Mouse (Mus musculus): ENCODE results near the gene Mindy4b-ps.
A peak's percentile ranks its signal among the peaks of the same experiment; 100 is the strongest.
"Not testable (repeated sequence)": the region's sequence is repeated elsewhere in the genome, so short reads cannot be mapped to it uniquely, and the experiment has no call there.

Mindy4b-ps gene

DNA sequence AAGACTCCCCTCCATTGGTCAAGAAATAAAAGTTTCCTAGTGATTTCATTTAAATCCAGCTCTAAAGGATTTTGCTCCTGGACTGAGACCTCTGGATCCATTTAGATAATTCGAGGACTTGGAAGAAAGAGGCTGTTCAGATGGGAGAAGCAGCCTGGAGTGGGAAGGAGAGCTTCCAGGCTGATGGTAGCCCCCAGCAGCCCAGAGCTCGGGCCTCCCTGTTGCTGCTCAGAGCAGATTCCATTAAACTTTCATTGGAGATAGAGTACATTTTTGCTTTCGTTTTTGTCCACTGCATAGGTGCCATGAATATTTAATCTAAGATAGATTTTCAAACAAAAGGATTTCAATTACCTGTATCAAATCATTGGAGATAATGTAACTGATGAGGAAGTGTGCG, at the start of gene Mindy4b-ps:
Mindy4b-ps (minus strand) TSS at position 101 of the 400 bp plus-strand sequence.
- DNase-seq, result no peak

DNA sequence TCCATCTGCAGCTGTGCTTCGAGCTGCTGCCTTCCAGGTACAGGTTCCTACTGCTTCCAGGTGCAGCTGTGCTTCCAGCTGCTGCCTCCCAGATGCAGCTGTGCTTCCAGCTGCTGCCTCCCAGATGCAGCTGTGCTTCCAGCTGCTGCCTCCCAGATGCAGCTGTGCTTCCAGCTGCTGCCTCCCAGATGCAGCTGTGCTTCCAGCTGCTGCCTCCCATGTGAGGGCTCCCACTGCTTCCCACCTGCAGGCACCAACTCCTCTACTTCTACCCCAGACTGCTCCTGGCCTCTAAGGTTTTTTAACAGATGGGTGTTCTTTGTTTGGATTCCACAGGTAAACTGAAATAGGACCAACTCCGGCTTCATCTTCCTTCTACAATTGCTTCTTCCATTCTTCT, 49.8 kb upstream of the Mindy4b-ps start:
- DNase-seq, result not testable (repeated sequence)

GRCm38 (mm10) chr3:58865690-58866089, 43.6 kb upstream of the Mindy4b-ps start:
- DNase-seq, result no peak

DNA sequence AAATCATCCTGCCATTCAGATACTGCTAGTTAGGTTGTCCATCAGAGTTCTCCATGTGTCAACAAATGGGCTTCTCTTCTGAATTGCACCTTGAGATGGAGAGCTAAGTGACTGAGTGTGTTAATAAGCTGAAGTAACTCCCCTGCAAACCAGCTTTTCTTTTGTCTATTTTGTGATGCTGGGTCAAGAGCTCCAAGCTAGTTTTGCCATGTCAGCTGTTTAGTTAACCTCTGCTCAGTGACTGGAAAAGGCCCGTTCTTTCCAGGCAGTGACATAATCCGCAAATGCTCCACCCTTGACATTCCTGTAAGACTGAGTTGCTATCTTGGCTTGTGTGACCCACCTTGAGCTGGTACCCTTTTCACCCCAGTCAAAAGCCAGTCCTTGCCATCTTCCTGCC, 40.9 kb upstream of the Mindy4b-ps start:
- no peak for DNase-seq

DNA sequence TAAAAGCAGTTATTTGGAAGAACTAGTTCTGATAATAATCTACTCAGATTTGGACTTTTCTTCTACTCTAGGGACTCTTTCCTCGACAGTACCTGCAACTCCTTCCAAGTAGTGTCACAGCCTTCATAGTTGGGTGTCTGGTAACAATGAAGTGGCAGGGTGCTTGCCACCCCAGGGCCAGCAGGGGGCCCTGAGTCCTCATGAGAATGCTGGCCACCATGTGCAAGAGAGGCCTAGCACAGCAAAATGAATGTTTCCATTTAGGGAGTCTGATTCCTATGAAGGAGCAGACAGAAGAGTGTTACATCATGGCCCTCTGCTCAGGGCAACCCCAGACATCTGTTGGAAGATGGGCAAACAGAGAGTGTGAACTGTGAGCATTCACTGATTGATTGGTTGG, 21.3 kb upstream of the Mindy4b-ps start:
- DNase-seq, result no peak

- no peak for DNase-seq
These were observed 11.5 kb upstream of the Mindy4b-ps start for GRCm38 (mm10) chr3:58833442-58834160.

DNA sequence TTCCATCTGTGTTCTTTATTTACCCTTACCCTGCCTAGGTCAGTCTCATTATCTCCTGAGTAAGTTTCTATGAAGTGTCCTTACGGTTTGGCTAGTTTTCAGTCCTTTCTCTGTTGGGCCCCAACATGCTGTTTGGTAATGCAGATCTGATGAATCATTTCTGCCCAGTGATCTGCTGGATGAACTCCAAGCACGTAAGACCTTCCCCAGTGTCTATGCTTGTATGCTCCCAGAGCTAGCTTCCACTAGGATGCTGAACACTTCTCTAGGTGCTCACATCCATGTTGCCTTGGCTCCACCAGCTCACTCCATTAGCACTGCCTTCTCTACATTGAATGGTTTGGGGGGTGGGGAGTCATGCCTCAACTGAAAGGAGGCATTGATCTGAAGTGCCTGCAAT, 10.8 kb upstream of the Mindy4b-ps start:
- no peak for DNase-seq

- no peak for DNase-seq
These were observed 9.5 kb upstream of the Mindy4b-ps start for GRCm38 (mm10) chr3:58831586-58831985.

DNA sequence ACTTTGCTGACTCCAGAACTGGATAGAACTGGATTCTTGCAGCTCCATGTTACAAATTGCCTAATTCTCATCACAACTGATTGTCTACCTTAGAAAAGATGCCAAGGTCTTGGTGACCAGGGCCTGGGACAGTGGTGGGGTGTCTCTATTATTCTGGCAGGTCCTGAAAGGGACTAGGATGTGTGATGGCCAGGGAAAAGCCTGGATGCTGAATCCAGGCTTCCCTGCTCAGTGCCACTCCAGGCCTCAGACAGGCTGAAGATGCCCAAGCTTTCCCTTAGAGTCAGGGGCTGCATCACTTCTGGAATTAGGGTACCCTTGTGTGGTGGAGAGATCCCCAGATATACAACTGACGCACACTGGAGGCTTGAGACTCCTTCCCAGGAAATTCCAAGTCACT, 7.8 kb upstream of the Mindy4b-ps start:
- DNase-seq, result no peak

DNA sequence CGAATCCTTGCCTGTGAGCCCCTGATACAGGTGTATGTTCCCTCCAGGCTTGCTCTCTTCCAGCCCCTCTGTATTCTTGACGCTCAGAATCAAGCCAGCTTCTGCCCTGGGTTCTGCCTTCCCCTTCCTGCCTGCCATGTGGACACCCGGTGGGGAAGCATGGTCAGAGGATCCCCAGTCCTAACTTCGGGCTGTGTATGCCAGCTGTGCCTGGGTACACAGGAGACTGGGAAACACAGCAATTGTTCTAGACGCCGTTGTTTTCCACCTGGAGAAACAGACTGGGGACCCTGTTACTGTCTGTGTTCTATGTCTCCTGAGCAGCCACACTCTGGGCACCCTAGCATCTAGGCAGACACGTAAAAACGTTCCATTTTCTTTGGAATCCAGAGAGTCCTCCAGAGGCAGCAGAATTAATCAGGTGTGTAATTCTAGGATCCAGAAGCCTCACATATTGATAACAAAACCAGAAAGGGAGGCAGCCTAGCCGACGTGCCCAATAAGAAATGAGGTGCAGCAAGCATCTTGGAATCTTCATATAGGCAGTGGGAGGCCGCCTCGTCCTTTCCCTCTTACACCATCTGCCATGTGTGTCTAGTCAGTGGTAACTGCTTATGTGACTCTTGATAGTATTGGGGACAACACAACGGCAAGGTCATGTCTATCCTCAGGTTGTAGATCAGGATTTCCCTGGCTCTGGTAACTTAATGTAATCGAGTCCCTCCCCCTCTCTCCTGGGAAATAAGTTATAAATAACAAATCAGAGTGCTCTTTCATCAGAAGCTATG, 6.4 kb upstream of the Mindy4b-ps start:
- DNase-seq, result no peak

DNA sequence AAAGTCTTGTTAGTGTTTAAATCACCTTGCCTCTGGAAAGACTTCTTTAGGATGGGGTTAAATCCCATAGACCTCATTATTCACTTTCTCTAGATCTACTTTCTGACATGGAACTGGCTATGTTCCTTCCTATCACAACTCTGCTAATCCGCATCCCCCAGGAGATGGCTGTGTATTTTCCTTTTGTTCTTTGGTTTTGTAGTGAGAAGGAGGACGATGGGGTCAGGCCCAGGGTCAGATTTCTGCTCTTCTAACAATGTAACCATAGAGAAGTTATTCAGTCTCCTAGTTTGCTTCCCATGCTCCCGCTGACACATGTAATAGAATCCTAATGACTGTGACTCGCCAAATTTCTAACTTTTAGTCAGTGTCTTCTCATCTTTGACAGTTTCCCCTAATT, 4.2 kb upstream of the Mindy4b-ps start:
- DNase-seq, result no peak

GRCm38 (mm10) chr3:58817337-58817736, 4.8 kb downstream of the Mindy4b-ps start:
- no peak for DNase-seq

DNA sequence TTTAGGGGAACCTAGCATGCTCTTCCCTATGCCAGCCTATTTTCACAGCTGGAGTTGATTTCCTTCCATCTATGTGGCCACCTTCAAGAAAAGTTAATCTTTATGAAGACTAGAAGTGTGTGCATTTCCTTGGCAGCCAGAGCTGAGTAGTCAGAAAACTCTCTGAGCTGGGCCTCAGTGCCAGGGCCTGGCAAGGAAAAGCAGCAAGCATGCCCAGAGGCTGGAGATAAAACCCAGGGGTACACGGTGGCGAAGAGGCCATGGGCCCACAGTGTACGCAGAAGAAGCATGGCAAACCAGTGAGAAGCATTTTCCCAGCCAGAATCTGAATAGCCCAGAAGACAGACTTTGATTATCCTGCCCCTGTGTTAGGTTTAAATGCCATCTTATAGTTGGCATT, 7.9 kb downstream of the Mindy4b-ps start:
- DNase-seq, result no peak

DNA sequence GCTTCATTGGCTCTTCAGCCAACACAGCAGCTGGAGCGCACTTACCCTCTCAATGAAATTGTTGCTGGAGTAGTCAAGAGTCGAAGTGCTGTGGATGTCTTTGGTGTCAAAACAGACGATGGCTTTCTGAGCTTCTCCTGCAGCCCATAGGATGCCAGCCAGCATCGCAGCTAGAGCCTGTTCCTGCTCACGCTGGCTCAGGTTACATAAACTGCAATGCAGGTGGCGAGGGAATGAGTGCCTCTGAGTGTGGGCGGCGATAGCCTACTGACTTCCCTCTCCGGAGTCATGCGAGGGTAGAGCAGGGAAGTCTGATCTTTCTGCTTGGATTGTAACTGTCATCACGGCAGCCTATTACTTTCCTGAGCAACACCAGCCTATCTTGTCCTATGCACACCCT, 11.8 kb downstream of the Mindy4b-ps start:
- DNase-seq, result peak; percentile 12

DNA sequence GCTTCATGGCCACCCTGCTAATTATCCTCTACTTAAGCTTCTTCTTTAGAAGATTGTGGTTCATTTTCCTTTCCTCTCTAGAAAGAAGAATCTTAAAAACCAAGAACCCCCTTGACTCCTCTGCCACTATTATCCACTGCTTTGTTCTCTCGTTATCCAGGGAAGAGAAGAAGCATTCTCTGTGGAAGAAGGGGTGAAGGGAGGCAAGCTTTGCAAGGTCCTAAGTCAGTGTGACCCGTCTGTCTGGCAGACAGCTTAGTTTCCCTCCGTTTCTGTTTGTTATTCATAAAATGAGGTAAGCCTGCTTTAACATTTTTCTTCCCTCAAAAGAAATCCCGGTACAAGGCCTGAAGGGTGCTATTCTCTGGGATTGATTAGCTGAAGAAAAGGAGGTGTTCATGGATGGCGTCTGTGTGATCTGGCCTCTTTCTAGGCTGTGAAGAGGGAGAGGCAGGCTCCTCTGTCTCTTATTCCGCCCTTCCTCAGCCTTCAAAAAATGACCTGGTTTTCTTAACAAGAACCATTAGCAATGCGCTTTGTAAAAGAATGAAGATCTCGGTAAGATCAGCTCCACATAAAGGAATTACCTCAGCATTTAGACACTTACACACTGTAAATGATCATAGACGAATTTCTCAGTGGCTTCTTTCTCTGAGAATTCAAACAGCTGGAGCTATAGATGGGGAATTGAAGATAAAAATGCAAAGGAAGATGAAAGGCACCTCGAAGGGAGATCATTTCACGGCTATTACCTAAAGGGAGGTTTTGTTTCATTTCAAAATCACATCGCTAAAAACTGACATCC, 12.8 kb downstream of the Mindy4b-ps start:
- no peak for DNase-seq

- DNase-seq, result no peak
These were observed 13.5 kb downstream of the Mindy4b-ps start for GRCm38 (mm10) chr3:58808636-58809035.

GRCm38 (mm10) chr3:58804745-58805144, 17.4 kb downstream of the Mindy4b-ps start:
- DNase-seq, result no peak

DNA sequence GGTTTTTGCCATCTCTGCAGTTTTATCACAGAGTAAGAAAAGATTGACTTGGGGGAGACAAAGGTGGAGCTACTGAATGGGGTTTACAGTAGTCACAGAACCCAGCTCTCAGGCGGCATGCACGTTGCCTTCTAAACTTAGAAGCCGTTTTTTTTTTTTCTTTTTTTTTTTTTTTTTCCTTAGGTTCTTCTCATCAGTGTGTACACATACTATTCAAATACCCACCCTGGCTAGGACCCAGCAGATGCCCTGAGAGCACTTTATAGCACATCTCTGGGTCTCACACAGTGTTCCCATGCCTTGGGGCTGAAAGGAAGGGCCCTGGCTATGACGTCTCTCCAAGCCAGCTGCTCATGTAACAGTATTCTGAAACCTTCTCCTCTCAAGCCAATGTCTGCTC, 23.4 kb downstream of the Mindy4b-ps start:
- no peak for DNase-seq

- DNase-seq, result no peak
These were observed 23.9 kb downstream of the Mindy4b-ps start for GRCm38 (mm10) chr3:58798245-58798644.

DNA sequence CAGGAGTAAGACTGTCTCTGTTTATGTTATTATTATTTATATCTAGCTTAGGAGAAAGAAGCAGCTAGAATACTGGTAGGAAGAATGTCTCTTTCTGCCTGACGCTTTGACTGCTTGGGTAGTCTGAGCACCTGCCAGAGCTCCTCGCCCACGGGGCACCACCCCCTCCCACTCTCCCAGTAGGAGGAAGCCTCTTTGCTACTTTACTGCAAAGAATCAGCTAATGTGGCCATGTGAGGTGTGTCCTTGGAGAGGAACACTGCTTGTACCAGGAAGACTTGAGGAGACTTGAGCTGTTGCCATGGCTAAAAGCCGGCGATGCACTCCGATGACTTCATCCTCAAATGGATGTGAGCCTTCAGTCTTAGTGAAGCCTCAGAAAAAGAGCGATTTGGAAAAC, 32.6 kb downstream of the Mindy4b-ps start:
- DNase-seq, result no peak

DNA sequence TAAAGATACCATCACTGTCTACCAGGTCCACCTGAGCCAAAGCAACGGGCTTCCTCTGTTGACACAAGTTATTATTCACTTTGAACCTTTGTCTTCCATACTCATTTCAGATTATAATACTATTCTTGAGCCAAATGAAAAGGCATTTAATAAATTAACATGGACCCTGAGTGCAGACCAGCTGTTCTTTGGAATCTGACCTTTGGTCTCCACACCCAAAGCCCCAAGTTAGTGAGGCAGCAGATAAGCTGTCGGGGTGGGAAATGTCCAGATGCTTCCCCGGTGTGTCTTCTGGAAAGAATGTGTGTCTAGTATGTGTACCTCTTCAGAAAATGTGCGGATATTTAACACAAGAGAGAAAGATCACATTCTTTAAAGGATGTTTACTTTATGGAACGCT, 33.1 kb downstream of the Mindy4b-ps start:
- no peak for DNase-seq

DNA sequence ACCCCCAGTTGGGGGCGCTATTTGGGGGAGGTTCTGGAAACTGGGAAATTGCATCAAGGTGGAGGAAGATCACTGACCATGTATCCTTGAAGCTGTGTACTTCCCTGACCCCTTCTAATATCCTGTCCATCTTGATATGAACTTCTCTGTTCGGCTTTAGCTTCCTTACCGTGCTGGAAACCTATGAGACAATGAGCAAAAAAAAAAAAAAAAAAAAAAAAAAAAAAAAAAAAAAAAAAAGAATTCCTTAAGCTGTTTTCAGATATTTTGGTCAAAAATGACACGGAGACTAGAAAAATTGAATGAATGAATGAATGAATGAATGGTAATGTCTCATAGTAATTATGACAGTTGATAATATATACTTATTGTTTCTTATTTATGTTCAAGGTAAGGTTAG, 35.6 kb downstream of the Mindy4b-ps start:
- no peak for DNase-seq

- peak; percentile 76 for DNase-seq
These were observed 36.2 kb downstream of the Mindy4b-ps start for GRCm38 (mm10) chr3:58785863-58786262.
